Mouse (Mus musculus) embryonic fibroblast, embryonic 13.5 days (primary cell): ENCODE results near the gene Rasgef1a. TPM values are rescaled to one million over a fixed set of nuclear protein-coding genes. Genes with fewer than 3 reads are reported as not detected.

ENCODE experiments used
- H3K27ac ChIP-seq: 2 replicates; pipeline ENCODE4 v1.5.1; 2012; ENCODE audit warnings: low read length, control low read depth, inconsistent platforms; ENCODE audit not compliant: insufficient read depth
- H3K4me1 ChIP-seq: 2 replicates; pipeline ENCODE4 v1.6.1; 2011; ENCODE audit warnings: low read length; ENCODE audit not compliant: control insufficient read depth, insufficient read depth
- H3K4me3 ChIP-seq: 2 replicates; pipeline ENCODE4 v1.5.1; 2011; ENCODE audit warnings: mild to moderate bottlenecking, control low read depth, low read length; ENCODE audit not compliant: insufficient read depth
- CTCF ChIP-seq: IDR thresholded peaks from 2 replicates; pipeline ENCODE4 v1.5.1; 2011; ENCODE audit warnings: mild to moderate bottlenecking, control low read depth, low read length, moderate library complexity, borderline replicate concordance; ENCODE audit not compliant: insufficient read depth
- POLR2A ChIP-seq: IDR thresholded peaks from 2 replicates; pipeline ENCODE4 v1.6.1; 2011; ENCODE audit warnings: low read depth, mild to moderate bottlenecking, control low read depth, low read length, moderate library complexity
- polyA plus RNA-seq: library from polyadenylated mRNA; stranded (reverse); fragments of >200 nt; gene quantifications from 2 replicates; pipeline ENCODE4 v1.2.4, GENCODE M21; 2011; ENCODE audit warnings: low read depth; ENCODE audit not compliant: missing spikeins, insufficient read length

Gene Rasgef1a
- polyA plus RNA-seq, 1 experiment: not detected

- no peak for TF ChIP-seq POLR2A
- TF ChIP-seq CTCF: no peak
- no peak overlapping the region for H3K4me3 ChIP-seq
- H3K4me1 ChIP-seq: no peaks in the 10 kb centered on the region
- H3K27ac ChIP-seq: no peak overlapping the region
Observed at GRCm38 (mm10) chr6:118047811-118048505, 36.7 kb downstream of the Rasgef1a start.

GRCm38 (mm10) chr6:118049776-118050175 is 38.5 kb downstream of the Rasgef1a start:
- Histone ChIP-seq H3K4me3 (no peak overlapping the region), H3K27ac (no peak overlapping the region), H3K4me1 (no peaks in the 10 kb centered on the region)
- TF ChIP-seq POLR2A (no peak), CTCF (no peak)

- Histone ChIP-seq H3K4me3 (no peak overlapping the region), H3K27ac (no peak overlapping the region), H3K4me1 (no peaks in the 10 kb centered on the region)
- no peak for TF ChIP-seq CTCF
- no peak for TF ChIP-seq POLR2A
Observed at GRCm38 (mm10) chr6:118051474-118051873, 40.2 kb downstream of the Rasgef1a start.

- no peak overlapping the region for H3K27ac ChIP-seq
- H3K4me1 ChIP-seq: no peaks in the 10 kb centered on the region
- no peak overlapping the region for H3K4me3 ChIP-seq
- TF ChIP-seq CTCF (no peak), POLR2A (no peak)
Observed at GRCm38 (mm10) chr6:118055209-118055608, 44.0 kb downstream of the Rasgef1a start.

- Histone ChIP-seq H3K4me1 (no peaks in the 10 kb centered on the region), H3K27ac (no peak overlapping the region), H3K4me3 (no peak overlapping the region)
- TF ChIP-seq POLR2A (no peak), CTCF (no peak)
Observed at GRCm38 (mm10) chr6:118061266-118061665, 50.0 kb downstream of the Rasgef1a start.

GRCm38 (mm10) chr6:118063266-118063665 is 52.0 kb downstream of the Rasgef1a start:
- Histone ChIP-seq H3K27ac (no peak overlapping the region), H3K4me1 (no peaks in the 10 kb centered on the region), H3K4me3 (no peak overlapping the region)
- no peak for TF ChIP-seq CTCF
- TF ChIP-seq POLR2A: no peak

GRCm38 (mm10) chr6:118064968-118065530 is 53.8 kb downstream of the Rasgef1a start:
- Histone ChIP-seq H3K4me1 (no peaks in the 10 kb centered on the region), H3K4me3 (no peak overlapping the region), H3K27ac (no peak overlapping the region)
- TF ChIP-seq CTCF (peak; percentile 60), POLR2A (no peak)

GRCm38 (mm10) chr6:118065837-118066198 is 54.6 kb downstream of the Rasgef1a start:
- peak overlapping the region; percentile 30 for H3K4me3 ChIP-seq

GRCm38 (mm10) chr6:118066199-118067081 is 55.2 kb downstream of the Rasgef1a start:
- TF ChIP-seq POLR2A (no peak), CTCF (no peak)
- H3K27ac ChIP-seq: no peak overlapping the region

More at GRCm38 (mm10) chr6:118065837-118066198, 54.6 kb downstream of the Rasgef1a start:
- TF ChIP-seq CTCF (no peak), POLR2A (no peak)
- no peaks in the 10 kb centered on the region for H3K4me1 ChIP-seq
- H3K27ac ChIP-seq: no peak overlapping the region

More at GRCm38 (mm10) chr6:118066199-118067081, 55.2 kb downstream of the Rasgef1a start:
- peak overlapping the region; percentile 30 for H3K4me3 ChIP-seq
- H3K4me1 ChIP-seq: no peaks in the 10 kb centered on the region
